Mouse (Mus musculus): ENCODE measurements around the gene Gng7. TPM values are rescaled to one million over a fixed set of nuclear protein-coding genes. Genes with fewer than 3 reads are reported as not detected.

The Gng7 gene
- polyA plus RNA-seq, 1 experiment from 2014 or later, result 21.4 TPM

DNA sequence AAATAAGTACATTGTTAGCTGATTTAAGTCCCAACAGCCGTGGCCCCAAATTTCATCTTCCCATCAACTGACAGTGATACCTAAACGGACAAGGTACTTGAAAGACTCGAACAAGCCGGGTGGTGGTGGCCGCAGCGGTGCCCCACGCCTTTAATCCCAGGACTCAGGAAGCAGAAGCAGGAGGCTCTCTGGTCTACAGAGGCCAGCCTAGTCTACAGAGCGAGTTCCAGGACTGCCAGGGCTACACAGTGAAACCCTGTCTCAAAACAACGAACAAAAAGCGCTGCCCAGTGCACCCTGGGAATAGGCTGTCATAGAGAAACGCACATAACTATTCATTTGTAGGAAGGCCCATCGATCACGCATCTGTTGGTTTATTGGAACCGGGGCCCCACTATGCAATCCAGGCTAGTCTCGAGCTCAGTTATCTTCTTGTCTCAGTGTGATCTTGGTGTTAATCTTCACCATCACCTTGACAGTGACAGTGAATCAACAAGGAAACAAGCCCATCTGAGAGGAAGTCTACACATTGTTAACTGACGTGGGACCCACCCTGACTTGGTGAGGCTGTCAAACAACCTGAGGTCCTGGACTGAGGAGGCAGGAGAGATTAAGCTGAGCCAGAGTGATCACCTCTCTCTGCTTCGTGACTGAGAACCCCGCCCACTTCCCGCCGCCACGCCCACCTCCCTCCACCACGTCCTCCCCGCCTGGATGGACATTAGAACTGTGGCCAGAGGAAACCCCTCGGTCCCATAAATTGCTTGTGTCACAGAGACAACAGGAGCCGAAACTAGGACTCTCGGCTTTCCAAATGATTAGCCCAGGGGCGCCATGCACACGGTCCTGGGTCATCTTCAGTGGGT lies 14.3 kb downstream of the Gng7 start:
- Histone ChIP-seq H3K4me2 (peak overlapping the region; percentile 22), H3K4me3 (no peak overlapping the region), H3K27me3 (no peaks in the 10 kb centered on the region), H3K4me1 (replicated peaks) (peaks cover 26% of the 10 kb centered on the region), H3K9me3 (no peaks in the 10 kb centered on the region), H3K36me3 (no peaks in the 10 kb centered on the region), H3K9ac (no peak overlapping the region), H3K27ac (replicated peaks) (no peak overlapping the region)
- 46% methylated on average over 28 of the region's 28 CpGs for WGBS
- ATAC-seq (ENCODE audit: low FRiP score, low read depth), result no peak

DNA sequence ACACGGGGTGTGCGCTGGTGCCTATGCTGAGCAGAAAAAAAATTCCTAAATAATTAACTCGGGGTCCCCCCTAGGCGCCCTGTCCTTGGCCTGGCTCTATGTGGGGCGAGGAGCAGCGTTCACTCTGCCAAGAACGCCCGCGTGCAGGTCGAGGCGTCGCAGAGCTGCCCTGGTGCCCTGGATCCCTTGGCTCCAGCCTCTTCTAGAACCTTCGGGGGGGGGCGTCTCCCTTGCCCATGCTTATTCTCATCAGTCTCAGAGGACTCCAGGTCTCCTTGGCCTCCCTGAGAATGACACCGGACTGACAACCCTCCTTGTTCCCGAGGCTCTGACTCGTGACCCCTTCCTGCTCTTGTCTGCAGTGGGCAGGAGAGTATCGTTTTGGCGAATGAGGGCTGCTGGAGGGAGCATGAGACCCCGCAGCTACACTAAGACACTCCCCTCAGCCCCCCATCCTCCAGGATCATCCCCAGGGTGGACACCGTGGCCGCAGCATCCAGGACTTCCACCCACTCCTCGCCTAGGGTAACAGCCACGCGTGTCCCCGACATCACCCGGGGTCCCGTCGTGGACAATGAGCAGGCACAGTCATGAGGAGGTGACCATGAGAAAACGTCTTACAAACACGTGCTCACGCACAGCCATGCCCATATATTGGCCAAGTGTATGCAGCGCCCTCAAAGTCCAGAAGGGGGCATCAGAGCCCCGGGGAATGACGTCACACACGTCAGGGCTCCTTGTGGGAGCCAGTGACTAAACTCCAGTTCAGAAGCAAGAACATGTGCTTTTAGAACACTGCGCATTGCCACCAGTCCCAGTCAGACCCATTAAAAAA lies 15.2 kb downstream of the Gng7 start:
- WGBS, result 32% methylated on average over 37 of the region's 37 CpGs
- Histone ChIP-seq H3K27me3 (no peaks in the 10 kb centered on the region), H3K27ac (replicated peaks) (no peak overlapping the region), H3K4me1 (replicated peaks) (peaks cover 26% of the 10 kb centered on the region), H3K4me2 (peak overlapping the region; percentile 46), H3K9ac (no peak overlapping the region), H3K4me3 (0 out of 2 replicates have a peak overlapping the region, but pooled peaks have one; percentile 9), H3K36me3 (no peaks in the 10 kb centered on the region), H3K9me3 (no peaks in the 10 kb centered on the region)
- ATAC-seq (ENCODE audit: low FRiP score, low read depth), result peak; percentile 63; the same call in 1 of the 2 replicates

DNA sequence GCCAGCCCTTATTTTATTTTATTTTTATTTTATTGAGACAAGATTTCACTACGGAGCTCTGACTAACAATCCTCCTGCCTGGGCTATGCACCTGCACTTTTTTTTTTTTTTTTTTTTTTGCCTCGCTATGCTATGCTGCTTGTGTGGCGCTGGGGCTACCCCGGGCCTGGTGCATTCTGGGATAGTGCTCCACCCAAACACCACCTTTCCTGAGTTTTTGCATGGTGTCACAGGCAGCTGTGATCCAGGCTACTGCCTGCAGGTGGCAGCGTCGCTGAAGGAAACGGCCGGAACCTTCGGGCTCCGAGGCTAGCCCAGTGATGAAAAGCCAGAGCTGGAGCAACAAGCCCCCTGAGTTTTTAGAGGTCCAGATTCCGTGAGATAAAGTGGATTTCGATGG lies 16.0 kb downstream of the Gng7 start:
- WGBS, result 15% methylated on average over 12 of the region's 12 CpGs
- ATAC-seq (ENCODE audit: low FRiP score, low read depth), result no peak
- H3K9me3 ChIP-seq, result no peaks in the 10 kb centered on the region

DNA sequence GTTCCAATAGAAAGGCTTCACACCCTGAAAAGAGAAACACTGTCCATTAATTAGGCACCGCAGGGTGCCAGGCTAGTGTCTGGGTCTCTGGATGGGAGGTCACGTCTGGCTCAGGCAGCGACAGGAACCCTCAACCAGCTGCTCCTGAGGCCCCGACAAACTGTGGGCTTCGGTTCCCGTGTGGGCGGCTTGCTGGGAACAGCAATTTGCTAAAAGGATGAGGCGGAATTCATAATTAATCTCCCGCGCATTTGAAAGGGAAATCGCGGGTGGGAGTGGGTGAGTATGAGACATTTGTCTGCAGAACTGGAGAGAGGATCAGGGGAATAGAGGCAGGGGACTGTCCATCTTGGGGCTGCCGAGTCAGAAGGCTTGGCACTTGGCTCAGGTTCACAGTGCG lies 16.7 kb downstream of the Gng7 start:
- Histone ChIP-seq H3K4me1 (replicated peaks) (peaks cover 31% of the 10 kb centered on the region), H3K36me3 (no peaks in the 10 kb centered on the region), H3K27me3 (0 out of 2 replicates have a peak, but pooled peaks cover 3% of the 10 kb centered on the region), H3K9ac (no peak overlapping the region), H3K9me3 (no peaks in the 10 kb centered on the region), H3K27ac (replicated peaks) (no peak overlapping the region), H3K4me3 (no peak overlapping the region), H3K4me2 (no peak overlapping the region)
- no peak for ATAC-seq (ENCODE audit: low FRiP score, low read depth)
- WGBS, result 33% methylated on average over 14 of the region's 14 CpGs

More for the DNA sequence above, 16.0 kb downstream of the Gng7 start:
- no peak overlapping the region for H3K9ac ChIP-seq
- no peaks in the 10 kb centered on the region for H3K36me3 ChIP-seq
- H3K4me1 ChIP-seq (replicated peaks), result peaks cover 26% of the 10 kb centered on the region
- no peak overlapping the region for H3K4me3 ChIP-seq
- no peak overlapping the region for H3K27ac ChIP-seq (replicated peaks)
- H3K27me3 ChIP-seq, result 0 out of 2 replicates have a peak, but pooled peaks cover 1% of the 10 kb centered on the region
- H3K4me2 ChIP-seq, result no peak overlapping the region

DNA sequence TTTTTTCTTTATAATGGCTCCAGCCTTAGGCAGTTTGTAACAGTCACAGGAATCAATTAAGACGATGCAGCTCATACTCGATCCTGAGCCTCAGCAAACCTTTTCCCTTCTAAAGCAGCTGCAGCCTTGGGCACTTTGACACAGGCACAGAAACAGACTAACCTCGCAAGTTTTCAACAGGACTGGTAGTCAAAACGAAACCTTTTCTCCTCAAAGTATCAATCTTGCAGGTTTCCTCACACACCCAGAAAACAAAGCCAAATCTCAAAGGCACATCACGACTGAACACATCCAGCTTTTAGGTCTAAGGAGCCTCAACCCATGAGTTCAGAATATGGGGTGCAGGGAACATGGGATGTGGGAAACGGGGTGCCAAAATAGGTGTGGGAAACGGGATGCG lies 17.4 kb downstream of the Gng7 start:
- H3K27me3 ChIP-seq, result 0 out of 2 replicates have a peak, but pooled peaks cover 3% of the 10 kb centered on the region
- no peaks in the 10 kb centered on the region for H3K9me3 ChIP-seq
- peaks cover 31% of the 10 kb centered on the region for H3K4me1 ChIP-seq (replicated peaks)
- H3K4me2 ChIP-seq, result no peak overlapping the region
- no peak for ATAC-seq (ENCODE audit: low FRiP score, low read depth)
- no peaks in the 10 kb centered on the region for H3K36me3 ChIP-seq
- no peak overlapping the region for H3K4me3 ChIP-seq
- no peak overlapping the region for H3K9ac ChIP-seq
- H3K27ac ChIP-seq (replicated peaks), result no peak overlapping the region
- 84% methylated on average over 8 of the region's 8 CpGs for WGBS

DNA sequence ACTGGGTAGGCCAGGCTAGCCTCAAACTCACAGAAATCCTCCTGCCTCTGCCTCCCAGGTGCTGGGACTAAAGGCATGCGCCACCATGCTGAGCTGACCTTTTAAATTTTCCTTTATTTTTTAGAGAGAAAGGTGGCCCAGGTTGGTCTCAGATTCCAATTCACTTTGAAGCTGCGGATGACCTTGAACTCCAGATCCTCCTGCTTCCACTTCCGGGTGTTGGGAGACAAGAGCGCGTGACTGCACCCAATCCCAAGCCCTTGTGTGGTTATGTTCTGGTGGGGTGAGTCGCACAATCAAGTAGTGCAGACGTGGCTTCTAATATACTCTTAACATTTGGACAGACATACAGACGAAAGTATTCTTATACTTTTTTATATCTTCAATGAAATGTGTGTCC lies 18.2 kb downstream of the Gng7 start:
- Histone ChIP-seq H3K4me2 (no peak overlapping the region), H3K9ac (no peak overlapping the region), H3K36me3 (no peaks in the 10 kb centered on the region), H3K4me3 (no peak overlapping the region), H3K9me3 (no peaks in the 10 kb centered on the region), H3K27ac (replicated peaks) (no peak overlapping the region), H3K27me3 (0 out of 2 replicates have a peak, but pooled peaks cover 3% of the 10 kb centered on the region), H3K4me1 (replicated peaks) (peaks cover 30% of the 10 kb centered on the region)
- WGBS, result 96% methylated on average over 8 of the region's 8 CpGs
- ATAC-seq (ENCODE audit: low FRiP score, low read depth), result no peak

DNA sequence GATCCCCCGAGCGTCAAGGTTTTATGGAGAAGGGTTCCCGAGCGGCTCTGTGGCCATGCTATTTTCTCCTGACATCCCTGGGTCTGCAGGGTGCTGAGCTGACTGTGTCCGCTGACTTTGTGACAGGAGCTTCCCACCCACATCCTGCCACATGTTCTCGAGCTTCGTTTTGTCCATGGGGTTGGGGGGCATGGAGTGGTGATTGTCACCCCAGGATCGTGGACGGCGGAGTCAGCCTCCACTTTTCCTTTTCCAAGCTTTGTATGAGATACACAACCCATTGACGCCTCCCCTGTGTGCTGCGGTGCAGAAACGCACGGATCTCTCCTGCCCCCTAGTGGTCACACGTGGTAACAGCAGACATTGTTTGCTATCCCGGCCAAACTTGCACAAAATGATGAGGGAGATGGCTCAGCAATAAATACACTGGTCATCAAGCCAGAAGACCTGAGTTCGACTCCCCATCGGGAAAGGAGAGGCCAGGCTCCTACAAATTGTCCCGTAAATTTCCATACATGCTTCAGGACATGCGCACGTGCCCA lies 19.6 kb downstream of the Gng7 start:
- Histone ChIP-seq H3K4me3 (no peak overlapping the region), H3K9ac (no peak overlapping the region), H3K4me2 (peak overlapping the region; percentile 41), H3K27ac (replicated peaks) (no peak overlapping the region), H3K36me3 (no peaks in the 10 kb centered on the region), H3K9me3 (no peaks in the 10 kb centered on the region), H3K27me3 (0 out of 2 replicates have a peak, but pooled peaks cover 3% of the 10 kb centered on the region), H3K4me1 (replicated peaks) (peaks cover 18% of the 10 kb centered on the region)
- peak; percentile 49; the same call in 1 of the 2 replicates for ATAC-seq (ENCODE audit: low FRiP score, low read depth)
- WGBS, result 11% methylated on average over 21 of the region's 21 CpGs

DNA sequence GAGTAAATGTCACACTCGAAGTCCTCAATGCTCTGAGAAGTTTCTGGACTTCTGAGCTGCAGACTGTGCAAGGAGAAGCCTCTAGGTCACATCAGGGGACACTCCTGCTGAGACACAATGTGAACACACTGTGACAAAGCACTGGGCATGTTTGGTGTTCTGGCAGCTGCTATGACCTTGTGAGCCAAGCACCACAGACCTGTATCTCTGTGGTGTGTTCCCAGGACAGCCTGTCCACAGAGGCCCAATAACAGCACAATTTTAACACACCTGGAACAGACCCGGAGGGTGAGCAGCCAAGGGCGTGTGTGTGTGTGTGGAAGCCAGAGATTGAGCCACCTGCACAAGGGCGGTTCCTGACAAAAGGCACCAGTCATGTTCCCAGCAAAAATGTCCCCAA lies 20.1 kb downstream of the Gng7 start:
- peaks cover 12% of the 10 kb centered on the region for H3K4me1 ChIP-seq (replicated peaks)
- ATAC-seq (ENCODE audit: low FRiP score, low read depth), result no peak
- 52% methylated on average over 4 of the region's 4 CpGs for WGBS
- peak overlapping the region; percentile 41; the same call in 1 of the 2 replicates for H3K4me2 ChIP-seq
- 0 out of 2 replicates have a peak, but pooled peaks cover 3% of the 10 kb centered on the region for H3K27me3 ChIP-seq
- H3K27ac ChIP-seq (replicated peaks), result no peak overlapping the region
- no peaks in the 10 kb centered on the region for H3K9me3 ChIP-seq
- no peaks in the 10 kb centered on the region for H3K36me3 ChIP-seq
- H3K9ac ChIP-seq, result no peak overlapping the region
- H3K4me3 ChIP-seq, result no peak overlapping the region

DNA sequence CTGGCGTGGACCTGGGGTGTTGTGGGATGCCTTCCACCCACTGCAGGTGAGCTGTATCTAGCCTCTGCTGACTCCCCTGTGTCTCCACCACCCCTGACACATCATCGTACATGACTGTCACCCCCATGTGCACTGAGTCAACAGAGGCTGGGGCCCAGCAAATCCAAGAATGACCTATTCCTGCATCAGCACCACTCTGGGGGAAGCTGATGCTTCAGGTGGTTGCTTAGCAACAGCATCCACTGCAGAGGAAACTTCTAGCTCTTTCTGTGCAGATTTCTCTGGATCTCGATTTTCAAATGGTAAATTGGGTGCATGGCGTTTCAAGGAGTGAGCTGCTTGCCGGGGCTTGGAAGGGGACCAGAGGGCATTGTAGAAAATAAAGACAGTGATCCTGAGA lies 21.5 kb downstream of the Gng7 start:
- no peak overlapping the region for H3K9ac ChIP-seq
- 0 out of 2 replicates have a peak, but pooled peaks cover 8% of the 10 kb centered on the region for H3K27me3 ChIP-seq
- ATAC-seq (ENCODE audit: low FRiP score, low read depth), result no peak
- H3K4me1 ChIP-seq (replicated peaks), result peaks cover 10% of the 10 kb centered on the region; the same call in 1 of the 2 replicates
- H3K36me3 ChIP-seq, result no peaks in the 10 kb centered on the region
- H3K4me3 ChIP-seq, result no peak overlapping the region
- H3K27ac ChIP-seq (replicated peaks), result no peak overlapping the region
- no peak overlapping the region for H3K4me2 ChIP-seq
- 48% methylated on average over 5 of the region's 5 CpGs for WGBS
- no peaks in the 10 kb centered on the region for H3K9me3 ChIP-seq

DNA sequence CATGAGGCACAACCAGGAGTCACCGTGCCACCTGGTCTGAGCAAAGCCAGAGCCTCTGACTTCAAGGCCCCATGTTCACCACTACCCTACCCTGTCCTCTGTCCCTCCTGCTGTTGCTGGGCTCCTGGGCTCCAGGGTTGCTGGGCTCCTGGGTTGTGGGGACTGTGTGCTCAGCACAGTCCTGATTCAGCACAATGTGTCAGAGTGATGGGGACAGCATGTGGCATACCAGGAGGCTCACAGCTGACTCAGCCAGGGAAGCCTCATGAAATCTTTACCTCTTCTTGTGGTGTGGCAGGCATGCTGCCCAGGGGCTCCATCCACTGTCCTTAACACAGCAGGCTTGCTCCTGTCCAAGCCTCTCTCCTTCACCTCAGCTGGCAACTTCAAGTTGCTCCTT lies 22.8 kb downstream of the Gng7 start:
- Histone ChIP-seq H3K9ac (no peak overlapping the region), H3K27ac (replicated peaks) (no peak overlapping the region), H3K27me3 (peaks cover 11% of the 10 kb centered on the region), H3K9me3 (no peaks in the 10 kb centered on the region), H3K4me2 (no peak overlapping the region), H3K4me1 (replicated peaks) (peaks cover 7% of the 10 kb centered on the region; the same call in 1 of the 2 replicates), H3K36me3 (no peaks in the 10 kb centered on the region), H3K4me3 (no peak overlapping the region)
- ATAC-seq (ENCODE audit: low FRiP score, low read depth), result no peak
- WGBS, result 87% methylated on average over 1 of the region's 1 CpGs

DNA sequence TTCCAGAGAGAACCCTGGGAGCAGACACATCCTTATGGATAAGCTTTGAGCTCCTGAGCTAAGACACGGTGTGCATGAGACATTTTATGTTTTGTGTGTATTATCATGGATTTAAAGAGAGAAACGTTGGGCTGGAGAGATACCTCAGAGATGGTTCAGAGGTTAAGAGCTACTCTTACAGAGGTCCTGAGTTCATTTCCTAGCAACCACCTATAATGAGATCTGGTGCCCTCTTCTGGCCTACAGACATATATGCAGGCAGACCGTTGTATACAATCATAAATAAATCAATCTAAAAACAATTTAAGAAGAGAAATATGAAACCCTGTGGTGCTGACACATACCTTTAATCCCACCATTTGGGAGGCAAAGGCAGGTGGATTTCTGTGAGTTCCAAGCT lies 23.7 kb downstream of the Gng7 start:
- no peak overlapping the region for H3K4me3 ChIP-seq
- H3K9ac ChIP-seq, result no peak overlapping the region
- no peak overlapping the region for H3K27ac ChIP-seq (replicated peaks)
- WGBS, result 8% methylated on average over 3 of the region's 3 CpGs
- peaks cover 7% of the 10 kb centered on the region; the same call in 1 of the 2 replicates for H3K4me1 ChIP-seq (replicated peaks)
- no peak overlapping the region for H3K4me2 ChIP-seq
- no peaks in the 10 kb centered on the region for H3K36me3 ChIP-seq
- no peaks in the 10 kb centered on the region for H3K9me3 ChIP-seq
- ATAC-seq (ENCODE audit: low FRiP score, low read depth), result no peak
- peaks cover 19% of the 10 kb centered on the region for H3K27me3 ChIP-seq
